Mouse (Mus musculus) testis, postnatal 10 days (tissue): Measurements from ENCODE around the gene Mapt.

Experiments used
- DNase-seq: peaks from one replicate; pipeline ENCODE4 v3.0.0; 2021; ENCODE audit warnings: low spot score

Mapt gene

GRCm38 (mm10) chr11:104278222-104278621, 47.0 kb downstream of the Mapt start:
- DNase-seq = peak; percentile 83

GRCm38 (mm10) chr11:104279049-104279448, 47.9 kb downstream of the Mapt start:
- no peak for DNase-seq

GRCm38 (mm10) chr11:104279538-104279937, 48.3 kb downstream of the Mapt start:
- no peak for DNase-seq

- no peak for DNase-seq
Observed at GRCm38 (mm10) chr11:104281501-104281900, 50.3 kb downstream of the Mapt start.

GRCm38 (mm10) chr11:104287113-104287512, 55.9 kb downstream of the Mapt start:
- no peak for DNase-seq

- no peak for DNase-seq
Observed at GRCm38 (mm10) chr11:104288835-104289198, 57.6 kb downstream of the Mapt start.

- peak; percentile 72 for DNase-seq
Observed at GRCm38 (mm10) chr11:104289199-104290031, 58.2 kb downstream of the Mapt start.

- DNase-seq = no peak
Observed at GRCm38 (mm10) chr11:104292443-104293220, 61.4 kb downstream of the Mapt start.

GRCm38 (mm10) chr11:104293241-104293640, 62.1 kb downstream of the Mapt start:
- no peak for DNase-seq

- no peak for DNase-seq
Observed at GRCm38 (mm10) chr11:104295145-104295544, 64.0 kb downstream of the Mapt start.

- DNase-seq = no peak
Observed at GRCm38 (mm10) chr11:104295656-104296055, 64.5 kb downstream of the Mapt start.

- DNase-seq = no peak
Observed at GRCm38 (mm10) chr11:104297671-104298070, 66.5 kb downstream of the Mapt start.

- no peak for DNase-seq
Observed at GRCm38 (mm10) chr11:104302628-104303027, 71.4 kb downstream of the Mapt start.

- DNase-seq = no peak
Observed at GRCm38 (mm10) chr11:104303088-104303960, 72.1 kb downstream of the Mapt start.

- DNase-seq = no peak
Observed at GRCm38 (mm10) chr11:104305711-104306110, 74.5 kb downstream of the Mapt start.

- no peak for DNase-seq
Observed at GRCm38 (mm10) chr11:104306483-104306882, 75.3 kb downstream of the Mapt start.

- no peak for DNase-seq
Observed at GRCm38 (mm10) chr11:104307136-104307535, 75.9 kb downstream of the Mapt start.

GRCm38 (mm10) chr11:104309377-104310225, 78.4 kb downstream of the Mapt start:
- no peak for DNase-seq

GRCm38 (mm10) chr11:104310226-104310887, 79.2 kb downstream of the Mapt start:
- DNase-seq = no peak

- DNase-seq = no peak
Observed at GRCm38 (mm10) chr11:104311643-104312042, 80.5 kb downstream of the Mapt start.

GRCm38 (mm10) chr11:104315703-104316102, 84.5 kb downstream of the Mapt start:
- DNase-seq = peak; percentile 87
